Mouse (Mus musculus) hindbrain, postnatal 0 days (tissue): ENCODE measurements at regions not wholly inside any gene's neighbourhood (a gene's known extent, or its start where the extent isn't known, plus 50 kb on each side); places are given as distances from the start of the nearest gene placed in this dataset.
"Not testable (repeated sequence)": the region's sequence is repeated elsewhere in the genome, so short reads cannot be mapped to it uniquely, and the experiment has no call there.

Source experiments
- ATAC-seq: fragments of 200-750 bp; cut with Nextera tagmentation; 2 replicates; pipeline ENCODE4 v1.8.0; 2017; ENCODE audit warnings: mild to moderate bottlenecking, moderate TSS enrichment, moderate library complexity
- DNase-seq: peaks from one replicate; pipeline ENCODE4 v3.0.0-alpha.2; 2015; ENCODE audit warnings: low spot score
- H3K27ac ChIP-seq: fragments of 300-500 bp; sonication (generic); 2 replicates; pipeline ENCODE4 v1.5.1; 2014; ENCODE audit warnings: mild to moderate bottlenecking
- H3K27me3 ChIP-seq: fragments of 300-500 bp; sonication (generic); 2 replicates; pipeline ENCODE4 v1.6.1; 2014; ENCODE audit warnings: low read length, mixed read lengths; ENCODE audit not compliant: insufficient read depth
- H3K36me3 ChIP-seq: fragments of 300-500 bp; sonication (generic); 2 replicates; pipeline ENCODE4 v1.6.1; 2014; ENCODE audit warnings: low read length, mixed read lengths; ENCODE audit not compliant: insufficient read depth
- H3K4me1 ChIP-seq: fragments of 300-500 bp; sonication (generic); 2 replicates; pipeline ENCODE4 v1.6.1; 2014; ENCODE audit warnings: antibody characterized with exemption, low read length, mixed read lengths; ENCODE audit not compliant: insufficient read depth
- H3K4me2 ChIP-seq: fragments of 300-500 bp; sonication (generic); 2 replicates; pipeline ENCODE4 v1.6.1; 2014; ENCODE audit warnings: low read depth, mild to moderate bottlenecking, low read length, moderate library complexity, mixed read lengths
- H3K4me3 ChIP-seq: fragments of 300-500 bp; sonication (generic); 2 replicates; pipeline ENCODE4 v1.5.1; 2014; ENCODE audit warnings: low read length
- H3K9ac ChIP-seq: fragments of 300-500 bp; sonication (generic); replicated peaks from 2 replicates; pipeline ENCODE4 v1.6.1; 2014; ENCODE audit warnings: mild to moderate bottlenecking, low read length, moderate library complexity, mixed read lengths
- H3K9me3 ChIP-seq: fragments of 300-500 bp; sonication (generic); 2 replicates; pipeline ENCODE4 v1.6.1; 2016; ENCODE audit warnings: low read length, mixed read lengths
- CTCF ChIP-seq: IDR thresholded peaks from 2 replicates; pipeline ENCODE4 v1.5.1; 2016; ENCODE audit warnings: antibody characterized with exemption, control low read depth, low read depth
- WGBS: fragments of 180-500 bp; shearing (Covaris S2); extraction: QIAGEN DNeasy Blood & Tissue Kit; methylation state at CpG from one replicate; pipeline ENCODE4 v1.1.7; 2014; 5-methylcytosine and 5-hydroxymethylcytosine counted together

- DNase-seq = peak; percentile 36
- Histone ChIP-seq H3K4me3 (no peak overlapping the region), H3K9me3 (no peaks in the 10 kb centered on the region), H3K4me2 (no peak overlapping the region), H3K9ac (no peak overlapping the region), H3K4me1 (no peaks in the 10 kb centered on the region), H3K36me3 (no peaks in the 10 kb centered on the region), H3K27ac (no peak overlapping the region), H3K27me3 (no peaks in the 10 kb centered on the region)
- 61% methylated on average over 13 of the region's 13 CpGs for WGBS
- peak; percentile 43; the same call in 1 of the 2 replicates for ATAC-seq
- TF ChIP-seq CTCF = no peak
Observed at GRCm38 (mm10) chr2:78311766-78312491, 365.8 kb upstream of the Cwc22 start.

GRCm38 (mm10) chr2:78309361-78309760 is 363.2 kb upstream of the Cwc22 start:
- Histone ChIP-seq H3K27ac (no peak overlapping the region), H3K9ac (no peak overlapping the region), H3K27me3 (no peaks in the 10 kb centered on the region), H3K4me2 (no peak overlapping the region), H3K9me3 (no peaks in the 10 kb centered on the region), H3K4me3 (no peak overlapping the region), H3K36me3 (no peaks in the 10 kb centered on the region), H3K4me1 (no peaks in the 10 kb centered on the region)
- 60% methylated on average over 2 of the region's 2 CpGs for WGBS
- DNase-seq = no peak
- no peak for ATAC-seq
- TF ChIP-seq CTCF = no peak

- WGBS = 55% methylated on average over 4 of the region's 4 CpGs
- DNase-seq (peak; percentile 59), ATAC-seq (peak; percentile 77)
Observed at GRCm38 (mm10) chr2:78306897-78307296, 360.7 kb upstream of the Cwc22 start.

GRCm38 (mm10) chr2:78291665-78292064 is 345.5 kb upstream of the Cwc22 start:
- no peaks in the 10 kb centered on the region for H3K4me1 ChIP-seq
- no peak overlapping the region for H3K9ac ChIP-seq
- H3K9me3 ChIP-seq = no peaks in the 10 kb centered on the region
- H3K27me3 ChIP-seq = no peaks in the 10 kb centered on the region
- no peak overlapping the region for H3K4me3 ChIP-seq
- no peak overlapping the region for H3K27ac ChIP-seq
- no peaks in the 10 kb centered on the region for H3K36me3 ChIP-seq
- WGBS = 27% methylated on average over 1 of the region's 1 CpGs
- ATAC-seq (no peak), DNase-seq (no peak)
- no peak overlapping the region for H3K4me2 ChIP-seq
- no peak for TF ChIP-seq CTCF

More at GRCm38 (mm10) chr2:78306897-78307296, 360.7 kb upstream of the Cwc22 start:
- H3K27ac ChIP-seq = no peak overlapping the region
- H3K4me1 ChIP-seq = no peaks in the 10 kb centered on the region
- H3K4me2 ChIP-seq = no peak overlapping the region
- H3K27me3 ChIP-seq = no peaks in the 10 kb centered on the region
- no peaks in the 10 kb centered on the region for H3K9me3 ChIP-seq
- no peak overlapping the region for H3K4me3 ChIP-seq
- no peak overlapping the region for H3K9ac ChIP-seq
- TF ChIP-seq CTCF = no peak
- H3K36me3 ChIP-seq = no peaks in the 10 kb centered on the region

- no peak overlapping the region for H3K9ac ChIP-seq
- peaks cover 4% of the 10 kb centered on the region; the same call in 1 of the 2 replicates for H3K4me1 ChIP-seq
- H3K27ac ChIP-seq = no peak overlapping the region
- no peaks in the 10 kb centered on the region for H3K27me3 ChIP-seq
- DNase-seq = peak; percentile 31
- no peaks in the 10 kb centered on the region for H3K36me3 ChIP-seq
- TF ChIP-seq CTCF = no peak
- ATAC-seq = 0 out of 2 replicates have a peak, but pooled peaks have one; percentile 29
- H3K4me3 ChIP-seq = no peak overlapping the region
- no peaks in the 10 kb centered on the region for H3K9me3 ChIP-seq
- H3K4me2 ChIP-seq = no peak overlapping the region
Observed at GRCm38 (mm10) chr2:78284806-78285205, 338.6 kb upstream of the Cwc22 start.

GRCm38 (mm10) chr2:78283605-78284004 is 337.4 kb upstream of the Cwc22 start:
- Histone ChIP-seq H3K27me3 (no peaks in the 10 kb centered on the region), H3K36me3 (no peaks in the 10 kb centered on the region), H3K4me1 (peaks cover 4% of the 10 kb centered on the region; the same call in 1 of the 2 replicates), H3K9ac (no peak overlapping the region), H3K27ac (no peak overlapping the region), H3K9me3 (no peaks in the 10 kb centered on the region), H3K4me3 (no peak overlapping the region), H3K4me2 (no peak overlapping the region)
- no peak for TF ChIP-seq CTCF
- ATAC-seq (no peak), DNase-seq (no peak)
- WGBS = 67% methylated on average over 4 of the region's 4 CpGs

- H3K4me3 ChIP-seq, H3K9ac ChIP-seq, H3K4me1 ChIP-seq, ATAC-seq, H3K27me3 ChIP-seq, H3K9me3 ChIP-seq, H3K36me3 ChIP-seq, H3K4me2 ChIP-seq, DNase-seq, H3K27ac ChIP-seq: not testable (repeated sequence)
- WGBS = 43% methylated on average over 6 of the region's 6 CpGs
Observed at GRCm38 (mm10) chr2:78281846-78282245, 335.7 kb upstream of the Cwc22 start.
